Mouse (Mus musculus) neutrophil, adult 65 days (primary cell): ENCODE results near the gene Rnps1. TPM values are rescaled to one million over a fixed set of nuclear protein-coding genes. Genes with fewer than 3 reads are reported as not detected.

ENCODE experiments used
- total RNA-seq: library from RNA; stranded (reverse); gene quantifications from 2 replicates; pipeline ENCODE4 v1.2.4, GENCODE M21; 2023

Gene Rnps1
- total RNA-seq = 61.1 and 89.8 TPM in 2 replicates

DNA sequence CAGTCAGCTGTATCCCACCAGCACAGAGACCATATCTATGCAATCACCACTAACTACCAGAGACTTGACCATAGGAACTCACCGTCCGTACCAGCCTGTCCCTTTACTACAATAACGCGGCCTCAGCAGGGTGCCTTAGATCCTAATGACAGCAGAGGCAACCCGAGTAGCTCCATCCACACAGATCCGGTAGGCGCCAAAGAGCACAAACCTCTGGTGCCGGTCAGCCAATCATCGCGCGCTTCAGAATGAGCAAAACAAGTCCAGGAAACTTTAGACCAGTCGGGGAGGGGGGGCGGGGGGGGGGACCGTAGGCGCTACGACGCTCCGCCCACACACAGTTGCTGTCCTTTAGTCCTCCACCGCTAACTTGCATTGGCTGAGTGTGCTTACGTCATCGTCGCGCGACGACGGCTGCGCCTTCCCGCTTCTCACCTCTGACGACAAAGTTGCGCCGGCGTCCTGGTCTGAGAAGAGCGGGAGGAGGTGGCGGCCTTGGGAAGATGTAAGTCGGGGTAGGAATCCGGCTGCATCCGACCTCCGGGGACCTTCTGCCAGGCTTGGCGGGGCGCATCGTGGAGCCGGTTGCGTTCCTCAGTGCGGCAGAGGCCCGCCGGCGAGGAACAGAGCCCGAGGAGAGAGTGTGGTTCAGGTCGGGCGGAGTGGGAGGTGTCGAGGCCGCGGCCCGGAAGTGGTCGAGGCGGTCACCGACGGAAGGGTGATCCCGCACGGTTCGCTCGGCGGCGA, at the start of gene Rnps1:
Rnps1 (plus strand) TSS at position 336 of the 747 bp plus-strand sequence.

DNA sequence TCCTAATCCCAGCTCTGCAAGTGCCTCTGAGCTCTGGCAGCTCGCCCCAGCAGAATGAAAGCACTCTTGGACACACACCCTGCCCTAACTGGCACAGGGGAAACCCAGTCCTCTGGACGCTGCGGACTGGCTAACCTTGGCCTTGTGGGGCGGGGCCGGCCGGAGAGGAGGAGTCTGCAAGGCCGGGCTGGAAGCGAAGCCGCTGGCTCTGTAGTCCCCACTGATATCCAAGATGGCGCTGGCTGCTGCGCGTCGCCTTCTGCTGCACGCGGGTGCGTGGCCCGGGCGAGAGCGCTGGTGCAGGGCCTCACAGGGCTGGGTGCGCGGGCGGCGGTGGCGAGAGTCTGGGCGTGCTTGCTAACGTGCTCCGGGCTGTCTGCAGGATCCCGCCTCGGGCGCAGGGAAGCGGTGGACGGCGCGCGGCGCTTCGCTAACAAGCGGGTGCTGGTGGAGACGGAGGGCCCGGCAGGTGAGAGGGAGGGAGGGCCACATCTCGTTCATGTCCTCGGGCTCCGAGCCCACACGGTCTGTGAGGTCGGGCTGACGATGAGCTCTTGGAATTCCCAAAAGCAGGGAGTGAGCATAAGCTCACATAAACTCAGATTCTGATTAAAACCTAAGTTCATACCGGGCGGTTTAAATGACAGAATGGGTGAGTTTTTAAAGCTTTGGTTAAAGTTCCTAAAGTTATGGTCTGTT, 12.3 kb downstream of the Rnps1 start, which contains the start of gene Eci1:
Eci1 (plus strand) TSS at position 171 of the 699 bp plus-strand sequence.

DNA sequence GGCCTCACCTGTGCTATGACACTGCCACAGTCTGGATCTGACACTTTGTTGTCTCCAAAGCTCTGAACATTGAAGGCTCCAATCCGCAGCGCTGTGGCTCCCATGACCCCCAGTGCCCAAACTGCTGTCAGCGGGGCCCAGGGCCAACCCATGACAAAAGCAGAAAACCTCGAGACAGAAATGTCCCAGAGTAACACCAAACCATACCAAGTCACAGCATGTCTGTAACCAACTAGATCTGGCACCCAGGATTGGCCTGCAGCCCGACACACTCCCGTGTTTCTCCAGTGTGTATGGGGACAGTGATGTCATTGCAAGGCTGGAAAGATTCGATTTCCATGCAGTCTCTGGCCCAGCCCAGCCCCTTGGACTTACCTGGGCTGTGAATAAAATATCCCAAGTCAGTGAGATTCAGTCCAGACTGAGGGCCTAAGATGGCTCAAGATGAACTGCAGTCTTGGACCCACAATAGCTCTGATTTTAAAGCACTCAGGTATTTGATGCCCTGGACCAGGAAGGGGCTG, 28.3 kb downstream of the Rnps1 start, which contains the start of gene Dnase1l2:
Dnase1l2 (minus strand) TSS at position 474 of the 524 bp plus-strand sequence.

DNA sequence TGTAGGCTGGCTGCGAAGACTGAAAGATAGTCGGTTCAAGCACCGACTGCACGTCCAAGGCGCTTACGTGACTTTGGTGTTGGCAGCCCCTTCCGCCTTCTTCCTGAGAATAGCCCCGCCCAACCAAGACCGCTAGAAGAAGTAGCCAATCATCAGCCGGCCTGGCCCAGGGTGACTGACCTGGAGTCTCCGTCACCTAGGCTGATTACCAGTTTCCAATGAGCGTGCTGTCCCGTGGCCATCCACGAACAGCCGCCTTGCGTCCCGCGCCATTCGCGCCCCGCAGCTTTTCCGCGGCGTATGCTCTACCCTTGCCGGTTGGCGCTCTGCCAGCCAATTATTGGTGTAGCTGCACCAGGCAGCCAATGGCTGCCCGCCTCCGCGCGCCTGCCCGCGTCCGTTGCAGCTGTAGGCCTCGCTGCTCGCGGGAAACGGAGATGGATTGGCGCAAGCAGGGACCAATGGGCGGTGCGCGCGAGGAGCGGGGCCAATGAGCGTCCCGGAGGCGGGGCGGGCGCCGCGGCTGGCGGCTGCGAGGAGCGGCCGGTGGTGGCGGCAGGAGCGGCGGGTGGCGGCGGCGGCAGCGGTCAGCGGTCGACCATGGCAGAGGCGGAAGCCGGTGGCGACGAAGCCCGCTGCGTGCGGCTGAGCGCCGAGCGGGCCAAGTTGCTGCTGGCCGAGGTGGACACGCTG, 55.7 kb downstream of the Rnps1 start, which contains the start of the genes E4f1 and Pgp:
E4f1 (minus strand) TSS at position 404 of the 693 bp plus-strand sequence.
Pgp (plus strand) TSS at position 483 of the 693 bp plus-strand sequence.

DNA sequence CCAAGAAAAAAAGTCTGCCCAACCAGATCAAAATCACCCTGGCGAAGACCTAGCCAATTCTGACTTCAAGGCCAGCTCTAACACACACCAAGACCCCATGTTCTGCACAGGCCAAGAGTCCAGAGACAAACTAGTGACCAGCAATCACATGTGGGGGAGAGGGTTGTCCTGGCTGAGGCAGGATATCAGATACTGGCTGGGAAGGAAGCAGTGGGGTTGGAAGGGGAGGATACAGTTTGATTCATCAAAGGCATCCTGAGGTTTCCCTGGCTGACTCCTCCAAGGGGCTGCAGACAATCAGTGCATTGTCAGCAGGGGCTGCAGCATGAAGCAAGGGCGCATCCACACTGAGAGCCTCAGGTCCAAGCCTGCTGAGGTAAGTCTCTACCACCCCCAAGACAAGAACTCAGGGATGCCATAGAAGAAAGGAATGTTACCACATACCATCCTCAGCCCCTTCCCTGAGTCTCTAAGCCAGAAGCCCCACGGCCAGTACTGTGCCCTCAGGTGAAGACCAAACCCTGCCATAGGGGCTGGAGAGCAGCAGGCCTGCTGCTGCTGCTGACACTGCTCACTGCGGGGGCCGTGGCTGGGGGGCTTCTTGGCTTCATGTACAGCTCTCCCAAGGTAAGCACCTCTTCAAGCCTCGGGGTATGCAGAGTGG, 59.4 kb downstream of the Rnps1 start, which contains the start of gene Bricd5:
Bricd5 (plus strand) TSS at position 273 of the 664 bp plus-strand sequence.

Other genes starting within 250 kb of the Rnps1 start
- 421 and 428 TPM in 2 replicates for gene Atp6v0c, start 244.9 kb upstream of the Rnps1 start, total RNA-seq
- gene Tbc1d24, start 209.0 kb upstream of the Rnps1 start, total RNA-seq = 9.4 and 13.1 TPM in 2 replicates
- gene Ntn3, start 205.0 kb upstream of the Rnps1 start, total RNA-seq = 0.23 and 0.82 TPM in 2 replicates
- gene Tedc2, start 193.7 kb upstream of the Rnps1 start, total RNA-seq = 9.4 and 12.1 TPM in 2 replicates
- 48.8 and 75.2 TPM in 2 replicates for gene Ccnf, start 163.1 kb upstream of the Rnps1 start, total RNA-seq
- 0.14 and 0.35 TPM in 2 replicates for gene Abca17, start 63.5 kb upstream of the Rnps1 start, total RNA-seq
- 25.4 and 25.7 TPM in 2 replicates for gene Abca3, start 62.6 kb upstream of the Rnps1 start, total RNA-seq
- 9.7 and 10.9 TPM in 2 replicates for gene Eci1, start 12.1 kb downstream of the Rnps1 start, total RNA-seq
- gene Dnase1l2, start 28.5 kb downstream of the Rnps1 start, total RNA-seq = 1.7 and 2.2 TPM in 2 replicates
- gene E4f1, start 55.7 kb downstream of the Rnps1 start, total RNA-seq = 40.1 and 46.7 TPM in 2 replicates
- 21.5 and 26.4 TPM in 2 replicates for gene Pgp, start 55.8 kb downstream of the Rnps1 start, total RNA-seq
- 0.98 TPM in 1 of 2 replicates, not detected in the other for gene Bricd5, start 59.3 kb downstream of the Rnps1 start, total RNA-seq
- 35.2 and 41.1 TPM in 2 replicates for gene Mlst8, start 64.5 kb downstream of the Rnps1 start, total RNA-seq
- gene Caskin1, start 74.0 kb downstream of the Rnps1 start, total RNA-seq = not detected in 2 replicates
- 123 and 145 TPM in 2 replicates for gene Traf7, start 113.4 kb downstream of the Rnps1 start, total RNA-seq
- 0.38 TPM in 1 of 2 replicates, not detected in the other for gene Rab26, start 119.6 kb downstream of the Rnps1 start, total RNA-seq
- gene Pkd1, start 135.3 kb downstream of the Rnps1 start, total RNA-seq = 15.6 and 23.9 TPM in 2 replicates
- gene Tsc2, start 218.1 kb downstream of the Rnps1 start, total RNA-seq = 41.1 and 43.3 TPM in 2 replicates
- gene Nthl1, start 218.1 kb downstream of the Rnps1 start, total RNA-seq = 0.88 and 1.5 TPM in 2 replicates
- 3.0 and 3.3 TPM in 2 replicates for gene Slc9a3r2, start 235.8 kb downstream of the Rnps1 start, total RNA-seq
- not detected in 2 replicates for gene Npw, start 243.9 kb downstream of the Rnps1 start, total RNA-seq